Mouse (Mus musculus) stomach, embryonic 16.5 days (tissue): Measurements from ENCODE around the gene Ralgds. TPM values are rescaled to one million over a fixed set of nuclear protein-coding genes. Genes with fewer than 3 reads are reported as not detected.

Experiments
- ATAC-seq: fragments of 200-750 bp; cut with Nextera tagmentation; 2 replicates; pipeline ENCODE4 v1.8.0; 2017; ENCODE audit warnings: moderate number of reproducible peaks, moderate TSS enrichment; ENCODE audit not compliant: insufficient read depth, low FRiP score
- H3K27ac ChIP-seq: fragments of 300-500 bp; sonication (generic); 2 replicates; pipeline ENCODE4 v1.5.1; 2014; ENCODE audit warnings: low read length
- H3K27me3 ChIP-seq: fragments of 300-500 bp; sonication (generic); 2 replicates; pipeline ENCODE4 v1.6.1; 2014; ENCODE audit warnings: low read length, control low read depth, mixed read lengths; ENCODE audit not compliant: control insufficient read depth, insufficient read depth
- H3K36me3 ChIP-seq: fragments of 300-500 bp; sonication (generic); 2 replicates; pipeline ENCODE4 v1.6.1; 2014; ENCODE audit warnings: low read length; ENCODE audit not compliant: control insufficient read depth, insufficient read depth
- H3K4me1 ChIP-seq: fragments of 300-500 bp; sonication (generic); 2 replicates; pipeline ENCODE4 v1.6.1; 2014; ENCODE audit warnings: low read length, control low read depth, mixed read lengths; ENCODE audit not compliant: control insufficient read depth, insufficient read depth
- H3K4me2 ChIP-seq: fragments of 300-500 bp; sonication (generic); 2 replicates; pipeline ENCODE4 v1.6.1; 2014; ENCODE audit warnings: low read depth, low read length, mixed read lengths
- H3K4me3 ChIP-seq: fragments of 300-500 bp; sonication (generic); replicated peaks from 2 replicates; pipeline ENCODE4 v1.5.1; 2014; ENCODE audit warnings: mild to moderate bottlenecking, low read length
- H3K9ac ChIP-seq: fragments of 300-500 bp; sonication (generic); 2 replicates; pipeline ENCODE4 v1.6.1; 2014; ENCODE audit warnings: low read length
- H3K9me3 ChIP-seq: fragments of 300-500 bp; sonication (generic); replicated peaks from 2 replicates; pipeline ENCODE4 v1.6.1; 2016; ENCODE audit warnings: low read length, control low read depth; ENCODE audit not compliant: control insufficient read depth
- WGBS: fragments of 180-500 bp; shearing (Covaris S2); extraction: QIAGEN DNeasy Blood & Tissue Kit; methylation state at CpG from one replicate; pipeline ENCODE4 v1.1.7; 2014; 5-methylcytosine and 5-hydroxymethylcytosine counted together
- polyA plus RNA-seq: library from polyadenylated mRNA; unstranded; fragments of >200 nt; fragmentation: Nextera tagmentation; extraction: Ambion mirVana; gene quantifications from 2 replicates; pipeline ENCODE4 v1.2.1, GENCODE M21; 2015

Ralgds gene
- polyA plus RNA-seq, 1 experiment from 2014 or later: 28.2 TPM

GRCm38 (mm10) chr2:28582647-28583353 is 69.9 kb downstream of the Ralgds start:
- Histone ChIP-seq H3K4me2 (peak overlapping the region; percentile 67), H3K4me3 (peak overlapping the region; percentile 80), H3K27ac (peak overlapping the region; percentile 86), H3K4me1 (peaks cover 4% of the 10 kb centered on the region; the same call in 1 of the 2 replicates), H3K27me3 (no peaks in the 10 kb centered on the region), H3K36me3 (0 out of 2 replicates have a peak, but pooled peaks cover 3% of the 10 kb centered on the region), H3K9me3 (no peaks in the 10 kb centered on the region), H3K9ac (peak overlapping the region; percentile 82)
- peak; percentile 94 for ATAC-seq
- under 1% methylated on average over 56 of the region's 56 CpGs for WGBS

GRCm38 (mm10) chr2:28583651-28584050 is 70.7 kb downstream of the Ralgds start, which contains the start of gene Gtf3c5:
Gene Gtf3c5, minus strand, starts transcription at chr2:28583751.
- Histone ChIP-seq H3K4me3 (peak within 1 kb of the TSS; percentile 80), H3K9ac (peak within 1 kb of the TSS; percentile 82)
- WGBS: 75% methylated on average over 9 of the region's 9 CpGs

GRCm38 (mm10) chr2:28585043-28585571 is 72.2 kb downstream of the Ralgds start:
- 18% methylated on average over 6 of the region's 6 CpGs for WGBS
- ATAC-seq: no peak
- no peaks in the 10 kb centered on the region for H3K9me3 ChIP-seq
- H3K36me3 ChIP-seq: no peaks in the 10 kb centered on the region
- H3K27me3 ChIP-seq: no peaks in the 10 kb centered on the region
- H3K4me3 ChIP-seq: no peak overlapping the region
- H3K4me2 ChIP-seq: no peak overlapping the region
- no peak overlapping the region for H3K9ac ChIP-seq
- no peak overlapping the region for H3K27ac ChIP-seq
- peaks cover 4% of the 10 kb centered on the region; the same call in 1 of the 2 replicates for H3K4me1 ChIP-seq

More at GRCm38 (mm10) chr2:28583651-28584050, 70.7 kb downstream of the Ralgds start, which contains the start of gene Gtf3c5:
- peak within 1 kb of the TSS; percentile 67 for H3K4me2 ChIP-seq
- no peaks in the 10 kb centered on the region for H3K36me3 ChIP-seq
- H3K9me3 ChIP-seq: no peaks in the 10 kb centered on the region
- no peak for ATAC-seq
- H3K27me3 ChIP-seq: no peaks in the 10 kb centered on the region
- H3K27ac ChIP-seq: peak within 1 kb of the TSS; percentile 86
- H3K4me1 ChIP-seq: peaks cover 4% of the 10 kb centered on the region; the same call in 1 of the 2 replicates

- ATAC-seq: no peak
- no peak overlapping the region for H3K4me2 ChIP-seq
- no peaks in the 10 kb centered on the region for H3K36me3 ChIP-seq
- no peak overlapping the region for H3K4me3 ChIP-seq
- H3K9ac ChIP-seq: no peak overlapping the region
- H3K27me3 ChIP-seq: no peaks in the 10 kb centered on the region
- 28% methylated on average over 2 of the region's 2 CpGs for WGBS
- no peaks in the 10 kb centered on the region for H3K9me3 ChIP-seq
- H3K4me1 ChIP-seq: peaks cover 4% of the 10 kb centered on the region; the same call in 1 of the 2 replicates
- H3K27ac ChIP-seq: no peak overlapping the region
Observed at GRCm38 (mm10) chr2:28585730-28586129, 72.8 kb downstream of the Ralgds start.

- Histone ChIP-seq H3K4me2 (no peak overlapping the region), H3K36me3 (no peaks in the 10 kb centered on the region), H3K4me3 (no peak overlapping the region), H3K4me1 (no peaks in the 10 kb centered on the region), H3K27me3 (no peaks in the 10 kb centered on the region), H3K27ac (no peak overlapping the region), H3K9ac (no peak overlapping the region), H3K9me3 (no peaks in the 10 kb centered on the region)
- WGBS: 27% methylated on average over 1 of the region's 1 CpGs
- no peak for ATAC-seq
Observed at GRCm38 (mm10) chr2:28588574-28588973, 75.6 kb downstream of the Ralgds start.

- no peak overlapping the region for H3K9ac ChIP-seq
- H3K4me3 ChIP-seq: no peak overlapping the region
- no peaks in the 10 kb centered on the region for H3K4me1 ChIP-seq
- no peaks in the 10 kb centered on the region for H3K36me3 ChIP-seq
- WGBS: 57% methylated on average over 2 of the region's 2 CpGs
- no peak overlapping the region for H3K4me2 ChIP-seq
- no peak for ATAC-seq
- H3K9me3 ChIP-seq: no peaks in the 10 kb centered on the region
- H3K27me3 ChIP-seq: no peaks in the 10 kb centered on the region
- H3K27ac ChIP-seq: no peak overlapping the region
Observed at GRCm38 (mm10) chr2:28591479-28591878, 78.6 kb downstream of the Ralgds start.

GRCm38 (mm10) chr2:28592809-28593208 is 79.9 kb downstream of the Ralgds start:
- H3K4me3 ChIP-seq: no peak overlapping the region; the same call in 1 of the 2 replicates
- H3K9me3 ChIP-seq: no peaks in the 10 kb centered on the region
- no peaks in the 10 kb centered on the region for H3K4me1 ChIP-seq
- no peak overlapping the region for H3K27ac ChIP-seq
- ATAC-seq: no peak
- no peak overlapping the region for H3K9ac ChIP-seq
- H3K4me2 ChIP-seq: no peak overlapping the region
- no peaks in the 10 kb centered on the region for H3K27me3 ChIP-seq
- WGBS: 8% methylated on average over 15 of the region's 15 CpGs
- H3K36me3 ChIP-seq: no peaks in the 10 kb centered on the region

- Histone ChIP-seq H3K27me3 (no peaks in the 10 kb centered on the region), H3K9me3 (no peaks in the 10 kb centered on the region), H3K4me3 (no peak overlapping the region), H3K36me3 (no peaks in the 10 kb centered on the region), H3K4me1 (peaks cover 6% of the 10 kb centered on the region; the same call in 1 of the 2 replicates), H3K9ac (no peak overlapping the region), H3K4me2 (no peak overlapping the region), H3K27ac (no peak overlapping the region)
- ATAC-seq: no peak
- 66% methylated on average over 7 of the region's 7 CpGs for WGBS
Observed at GRCm38 (mm10) chr2:28596021-28596420, 83.1 kb downstream of the Ralgds start.

- no peak overlapping the region for H3K9ac ChIP-seq
- no peaks in the 10 kb centered on the region for H3K27me3 ChIP-seq
- no peak overlapping the region for H3K27ac ChIP-seq
- no peaks in the 10 kb centered on the region for H3K9me3 ChIP-seq
- H3K4me3 ChIP-seq: no peak overlapping the region
- no peaks in the 10 kb centered on the region for H3K36me3 ChIP-seq
- ATAC-seq: no peak
- H3K4me2 ChIP-seq: no peak overlapping the region
- peaks cover 7% of the 10 kb centered on the region for H3K4me1 ChIP-seq
- 88% methylated on average over 7 of the region's 7 CpGs for WGBS
Observed at GRCm38 (mm10) chr2:28596998-28597397, 84.1 kb downstream of the Ralgds start.
